Mouse (Mus musculus) fibroblast of lung, adult 2 months (primary cell): ENCODE measurements at regions not wholly inside any gene's neighbourhood (a gene's known extent, or its start where the extent isn't known, plus 50 kb on each side); places are given as distances from the start of the nearest gene placed in this dataset.
A peak's percentile ranks its signal among the peaks of the same experiment; 100 is the strongest.

Source experiments
- DNase-seq: peaks from one replicate; pipeline ENCODE4 v3.0.0-alpha.2; 2011; ENCODE audit warnings: low read depth

GRCm38 (mm10) chr13:112125769-112126469 lies 162.3 kb upstream of the Ankrd55 start:
- no peak for DNase-seq

- DNase-seq, result no peak
Observed at GRCm38 (mm10) chr13:112130220-112130619, 158.0 kb upstream of the Ankrd55 start.

GRCm38 (mm10) chr13:112130774-112131173 lies 157.5 kb upstream of the Ankrd55 start:
- DNase-seq, result no peak

GRCm38 (mm10) chr13:112131191-112131590 lies 157.1 kb upstream of the Ankrd55 start:
- DNase-seq, result no peak

GRCm38 (mm10) chr13:112133736-112134135 lies 154.5 kb upstream of the Ankrd55 start:
- no peak for DNase-seq

GRCm38 (mm10) chr13:112134701-112135100 lies 153.6 kb upstream of the Ankrd55 start:
- no peak for DNase-seq

GRCm38 (mm10) chr13:112135777-112136176 lies 152.5 kb upstream of the Ankrd55 start:
- no peak for DNase-seq

GRCm38 (mm10) chr13:112136850-112137249 lies 151.4 kb upstream of the Ankrd55 start:
- DNase-seq, result no peak

- DNase-seq, result no peak
Observed at GRCm38 (mm10) chr13:112140871-112141270, 147.4 kb upstream of the Ankrd55 start.

GRCm38 (mm10) chr13:112144393-112145348 lies 143.6 kb upstream of the Ankrd55 start:
- no peak for DNase-seq

GRCm38 (mm10) chr13:112152614-112153550 lies 135.4 kb upstream of the Ankrd55 start:
- no peak for DNase-seq

- DNase-seq, result no peak
Observed at GRCm38 (mm10) chr13:112153681-112154127, 134.5 kb upstream of the Ankrd55 start.

- no peak for DNase-seq
Observed at GRCm38 (mm10) chr13:112159430-112160172, 128.7 kb upstream of the Ankrd55 start.

- DNase-seq, result peak; percentile 42
Observed at GRCm38 (mm10) chr13:112160173-112160641, 128.0 kb upstream of the Ankrd55 start.

GRCm38 (mm10) chr13:112160726-112161125 lies 127.5 kb upstream of the Ankrd55 start:
- DNase-seq, result no peak

GRCm38 (mm10) chr13:112161886-112162285 lies 126.4 kb upstream of the Ankrd55 start:
- DNase-seq, result no peak

GRCm38 (mm10) chr13:112165921-112166320 lies 122.3 kb upstream of the Ankrd55 start:
- no peak for DNase-seq

GRCm38 (mm10) chr13:112166338-112166802 lies 121.9 kb upstream of the Ankrd55 start:
- no peak for DNase-seq

- DNase-seq, result no peak
Observed at GRCm38 (mm10) chr13:112168468-112168867, 119.8 kb upstream of the Ankrd55 start.

GRCm38 (mm10) chr13:112170872-112171271 lies 117.4 kb upstream of the Ankrd55 start:
- DNase-seq, result no peak
